Mouse (Mus musculus) MEL (cell line): ENCODE results near the gene Tcte2. TPM values are rescaled to one million over a fixed set of nuclear protein-coding genes. Genes with fewer than 3 reads are reported as not detected.

ENCODE experiments used
- DNase-seq: peaks from one replicate; pipeline ENCODE4 v3.0.0; 2011; ENCODE audit warnings: low read depth, low spot score
- H3K27ac ChIP-seq: 2 replicates; pipeline ENCODE4 v1.5.1; 2012; ENCODE audit warnings: low read depth, mild to moderate bottlenecking, control low read depth, low read length, moderate library complexity; ENCODE audit not compliant: control insufficient read depth
- H3K27me3 ChIP-seq, 2 experiments: fragments of 150-350 bp in 1 of 2; sonication (generic) in 1 of 2; 2 replicates each; pipeline ENCODE4 v1.6.1; 2012; ENCODE audit warnings: low read length in 2 of 2, mild to moderate bottlenecking in 2 of 2, improper control_type of control experiment in 1 of 2, moderate library complexity in 1 of 2; ENCODE audit not compliant: insufficient read depth in 2 of 2, control insufficient read depth in 1 of 2
- H3K36me3 ChIP-seq, 2 experiments: 2 replicates each; pipeline ENCODE4 v1.6.1; 2012 to 2014; ENCODE audit warnings: low read length in 2 of 2, improper control_type of control experiment in 1 of 2, inconsistent platforms in 1 of 2, mild to moderate bottlenecking in 1 of 2; ENCODE audit not compliant: insufficient read depth in 2 of 2, control insufficient read depth in 1 of 2
- H3K4me1 ChIP-seq, 2 experiments: fragments of 150-350 bp in 1 of 2; sonication (generic) in 1 of 2; 2 replicates each; pipeline ENCODE4 v1.6.1; 2012; ENCODE audit warnings: low read length in 2 of 2, improper control_type of control experiment in 1 of 2, mild to moderate bottlenecking in 1 of 2; ENCODE audit not compliant: insufficient read depth in 2 of 2, control insufficient read depth in 1 of 2
- H3K4me3 ChIP-seq, 2 experiments: fragments of 150-350 bp in 1 of 2; sonication (generic) in 1 of 2; 2 replicates each; pipeline ENCODE4 v1.5.1; 2012; ENCODE audit warnings: low read depth in 2 of 2, low read length in 2 of 2, mild to moderate bottlenecking in 2 of 2, moderate library complexity in 2 of 2, control low read depth in 1 of 2, improper control_type of control experiment in 1 of 2; ENCODE audit not compliant: control insufficient read depth in 1 of 2, insufficient read depth in 1 of 2
- H3K79me2 ChIP-seq: 2 replicates; pipeline ENCODE4 v1.6.1; 2012; ENCODE audit warnings: mild to moderate bottlenecking, low read length, moderate library complexity; ENCODE audit not compliant: control insufficient read depth, poor library complexity, insufficient read depth
- H3K9ac ChIP-seq: 2 replicates; pipeline ENCODE4 v1.6.1; 2012; ENCODE audit warnings: low read depth, mild to moderate bottlenecking, control low read depth, low read length, moderate library complexity; ENCODE audit not compliant: control insufficient read depth, poor library complexity, severe bottlenecking
- H3K9me3 ChIP-seq: fragments of 150-350 bp; sonication (generic); replicated peaks from 2 replicates; pipeline ENCODE4 v1.6.1; 2012; ENCODE audit warnings: mild to moderate bottlenecking, low read length, improper control_type of control experiment, moderate library complexity; ENCODE audit not compliant: insufficient read depth
- EP300 ChIP-seq, 2 experiments: IDR thresholded peaks; 2 replicates each; pipeline ENCODE4 v1.6.1; 2011; ENCODE audit warnings: improper control_type of control experiment in 2 of 2, low read length in 2 of 2, low read depth in 1 of 2, mild to moderate bottlenecking in 1 of 2
- GABPA ChIP-seq: IDR thresholded peaks from 2 replicates; pipeline ENCODE4 v1.6.1; 2012; ENCODE audit warnings: low read depth, mild to moderate bottlenecking, inconsistent platforms, low read length, improper control_type of control experiment, moderate library complexity
- GATA1 ChIP-seq: IDR thresholded peaks from 2 replicates; pipeline ENCODE4 v1.6.1; 2011; ENCODE audit warnings: low read depth, low read length, improper control_type of control experiment
- HCFC1 ChIP-seq: IDR thresholded peaks from 2 replicates; pipeline ENCODE4 v1.6.1; 2012; ENCODE audit warnings: low read depth, mild to moderate bottlenecking, inconsistent platforms, low read length, improper control_type of control experiment, moderate library complexity
- KAT2A ChIP-seq: conservative IDR thresholded peaks from 2 replicates; pipeline ENCODE4 v1.6.1; 2012; ENCODE audit warnings: low read depth, low read length, improper control_type of control experiment, inconsistent platforms
- MAX ChIP-seq: IDR thresholded peaks from 2 replicates; pipeline ENCODE4 v1.6.1; 2011; ENCODE audit warnings: low read length, improper control_type of control experiment
- MAZ ChIP-seq: IDR thresholded peaks from 2 replicates; pipeline ENCODE4 v1.6.1; 2012; ENCODE audit warnings: low read depth, mild to moderate bottlenecking, inconsistent platforms, low read length, improper control_type of control experiment
- MYB ChIP-seq: IDR thresholded peaks from 2 replicates; pipeline ENCODE4 v1.6.1; 2011; ENCODE audit warnings: mild to moderate bottlenecking, low read depth, low read length, improper control_type of control experiment
- MYC ChIP-seq: IDR thresholded peaks from 2 replicates; pipeline ENCODE4 v1.6.1; 2011; ENCODE audit warnings: low read depth, mild to moderate bottlenecking, low read length, improper control_type of control experiment, moderate library complexity
- NELFE ChIP-seq: IDR thresholded peaks from 2 replicates; pipeline ENCODE4 v1.6.1; 2011; ENCODE audit warnings: low read depth, low read length, improper control_type of control experiment
- NRF1 ChIP-seq: IDR thresholded peaks from 2 replicates; pipeline ENCODE4 v1.6.1; 2014; ENCODE audit warnings: low read depth, mild to moderate bottlenecking, inconsistent platforms, low read length, improper control_type of control experiment, moderate library complexity; ENCODE audit not compliant: poor library complexity, insufficient read depth, severe bottlenecking
- POLR2A ChIP-seq, 2 experiments: IDR thresholded peaks; 2 replicates each; pipeline ENCODE4 v1.6.1; 2011 to 2012; ENCODE audit warnings: low read length in 2 of 2, mild to moderate bottlenecking in 2 of 2, control low read depth in 1 of 2, improper control_type of control experiment in 1 of 2, low read depth in 1 of 2, moderate library complexity in 1 of 2; ENCODE audit not compliant: control insufficient read depth in 1 of 2, insufficient read depth in 1 of 2, poor library complexity in 1 of 2
- POLR2AphosphoS2 ChIP-seq: IDR thresholded peaks from 2 replicates; pipeline ENCODE4 v1.6.1; 2011; ENCODE audit warnings: low read length, improper control_type of control experiment
- POLR2AphosphoS5 ChIP-seq: IDR thresholded peaks from 2 replicates; pipeline ENCODE4 v1.6.1; 2012; ENCODE audit warnings: low read depth, borderline replicate concordance, mild to moderate bottlenecking, inconsistent platforms, low read length, moderate library complexity, mixed read lengths
- RCOR1 ChIP-seq: IDR thresholded peaks from 2 replicates; pipeline ENCODE4 v1.6.1; 2012; ENCODE audit warnings: low read depth, mild to moderate bottlenecking, inconsistent platforms, low read length, improper control_type of control experiment
- TBP ChIP-seq: IDR thresholded peaks from 2 replicates; pipeline ENCODE4 v1.8.0; 2011; ENCODE audit warnings: low read depth, low read length, improper control_type of control experiment
- UBTF ChIP-seq: IDR thresholded peaks from 2 replicates; pipeline ENCODE4 v1.6.1; 2012; ENCODE audit warnings: low read depth, mild to moderate bottlenecking, inconsistent platforms, low read length, improper control_type of control experiment, moderate library complexity, borderline replicate concordance; ENCODE audit not compliant: insufficient read depth
- USF1 ChIP-seq: IDR thresholded peaks from 2 replicates; pipeline ENCODE4 v1.6.1; 2014; ENCODE audit warnings: low read depth, mild to moderate bottlenecking, inconsistent platforms, low read length, improper control_type of control experiment, moderate library complexity
- USF2 ChIP-seq, 2 experiments: IDR thresholded peaks; 2 replicates each; pipeline ENCODE4 v1.6.1; 2011 to 2012; ENCODE audit warnings: improper control_type of control experiment in 2 of 2, low read length in 2 of 2, borderline replicate concordance in 1 of 2, inconsistent platforms in 1 of 2, low read depth in 1 of 2, mild to moderate bottlenecking in 1 of 2; ENCODE audit not compliant: insufficient read depth in 1 of 2
- polyA plus RNA-seq, 2 experiments: library from polyadenylated mRNA; stranded (reverse) in 1 of 2; unstranded in 1 of 2; fragments of >175 nt in 1 of 2; fragments of >200 nt in 1 of 2; gene quantifications; 2 replicates each; pipeline versions ENCODE4 v1.2.1 to v1.2.4; 2012; ENCODE audit warnings: low replicate concordance in 2 of 2, low read depth in 1 of 2; ENCODE audit not compliant: insufficient read length in 2 of 2, insufficient read depth in 1 of 2, missing spikeins in 1 of 2
- total RNA-seq: library from RNA; depleted of rRNA; stranded (reverse); fragments of 300-350 nt; gene quantifications from 2 replicates; pipeline ENCODE4 v1.2.3, GENCODE M21; 2012

Tcte2 gene
- total and polyA plus RNA-seq, 3 experiments = not detected

DNA sequence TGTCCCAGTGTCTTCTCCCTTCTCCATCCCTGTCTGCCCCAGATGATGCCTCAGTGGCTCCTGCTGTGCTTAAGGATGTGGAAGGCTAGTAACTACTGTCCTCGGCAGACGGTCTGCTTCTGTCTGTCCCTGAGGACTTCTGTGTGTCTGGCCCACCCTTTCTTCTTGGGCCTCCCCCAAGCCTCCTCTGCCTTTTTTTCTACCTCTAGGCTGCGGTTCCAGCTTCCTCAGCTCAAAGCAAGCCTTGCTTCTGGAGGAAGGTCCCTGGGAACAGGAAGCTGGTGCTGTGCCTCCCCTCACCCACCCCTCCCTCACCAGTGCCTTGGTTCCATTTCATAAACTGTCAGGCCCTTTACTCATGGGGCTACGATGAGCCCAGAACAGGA is 29.9 kb downstream of the Tcte2 start:
- no peaks in the 10 kb centered on the region for H3K27me3 ChIP-seq
- DNase-seq = no peak
- no peak for TF ChIP-seq MAX
- TF ChIP-seq MYB = no peak
- no peak for TF ChIP-seq GATA1
- no peak for TF ChIP-seq NRF1
- TF ChIP-seq USF1 = no peak
- TF ChIP-seq TBP = no peak
- no peak for TF ChIP-seq GABPA
- TF ChIP-seq MYC = no peak
- TF ChIP-seq POLR2AphosphoS5 = no peak
- no peak for TF ChIP-seq MAZ
- TF ChIP-seq UBTF = no peak
- no peak for TF ChIP-seq KAT2A
- H3K36me3 ChIP-seq = no peaks in the 10 kb centered on the region
- H3K79me2 ChIP-seq = no peaks in the 10 kb centered on the region
- no peaks in the 10 kb centered on the region for H3K9me3 ChIP-seq
- H3K4me1 ChIP-seq = no peaks in the 10 kb centered on the region
- no peak overlapping the region for H3K4me3 ChIP-seq
- no peak overlapping the region for H3K27ac ChIP-seq
- no peak overlapping the region for H3K9ac ChIP-seq

DNA sequence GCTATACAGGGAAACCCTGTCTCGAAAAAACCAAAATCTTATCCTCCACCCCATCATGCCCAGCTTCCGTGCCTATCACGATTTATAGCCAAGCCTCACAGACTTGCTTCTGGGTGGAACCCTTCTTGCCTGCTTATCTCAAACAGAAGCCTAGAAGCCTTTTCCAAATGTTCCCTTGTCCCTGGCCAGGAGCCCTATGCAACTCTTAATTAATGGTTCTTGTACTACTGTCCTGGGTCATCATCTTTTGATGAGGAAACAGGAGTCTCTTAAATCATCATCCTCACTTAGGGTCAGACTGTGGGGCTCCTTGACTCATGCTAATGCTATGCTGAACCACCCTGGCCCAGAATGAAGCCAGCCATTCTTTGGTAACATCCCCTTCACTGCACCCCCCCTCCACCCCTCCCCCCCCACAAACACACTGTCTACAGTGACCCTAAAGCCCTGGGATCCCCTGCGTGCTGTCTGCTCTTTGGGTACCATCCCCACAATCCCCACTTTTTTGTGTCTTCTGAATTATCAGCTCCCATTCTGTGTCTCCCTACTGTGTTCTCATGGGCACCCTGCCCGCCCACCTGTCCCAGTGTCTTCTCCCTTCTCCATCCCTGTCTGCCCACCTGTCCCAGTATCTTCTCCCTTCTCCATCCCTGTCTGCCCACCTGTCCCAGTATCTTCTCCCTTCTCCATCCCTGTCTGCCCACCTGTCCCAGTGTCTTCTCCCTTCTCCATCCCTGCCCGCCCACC is 30.5 kb downstream of the Tcte2 start:
- no peaks in the 10 kb centered on the region for H3K36me3 ChIP-seq
- H3K9me3 ChIP-seq = no peaks in the 10 kb centered on the region
- no peak overlapping the region for H3K4me3 ChIP-seq
- no peak for TF ChIP-seq EP300 (IDR thresholded peaks at IDR 0.05; ENCODE audit: low read depth in 1 of 2, low read length in 2 of 2)
- TF ChIP-seq USF1 = no peak
- H3K27me3 ChIP-seq = no peaks in the 10 kb centered on the region
- no peaks in the 10 kb centered on the region for H3K79me2 ChIP-seq
- DNase-seq = no peak
- H3K9ac ChIP-seq = no peak overlapping the region
- no peaks in the 10 kb centered on the region for H3K4me1 ChIP-seq
- no peak overlapping the region for H3K27ac ChIP-seq

DNA sequence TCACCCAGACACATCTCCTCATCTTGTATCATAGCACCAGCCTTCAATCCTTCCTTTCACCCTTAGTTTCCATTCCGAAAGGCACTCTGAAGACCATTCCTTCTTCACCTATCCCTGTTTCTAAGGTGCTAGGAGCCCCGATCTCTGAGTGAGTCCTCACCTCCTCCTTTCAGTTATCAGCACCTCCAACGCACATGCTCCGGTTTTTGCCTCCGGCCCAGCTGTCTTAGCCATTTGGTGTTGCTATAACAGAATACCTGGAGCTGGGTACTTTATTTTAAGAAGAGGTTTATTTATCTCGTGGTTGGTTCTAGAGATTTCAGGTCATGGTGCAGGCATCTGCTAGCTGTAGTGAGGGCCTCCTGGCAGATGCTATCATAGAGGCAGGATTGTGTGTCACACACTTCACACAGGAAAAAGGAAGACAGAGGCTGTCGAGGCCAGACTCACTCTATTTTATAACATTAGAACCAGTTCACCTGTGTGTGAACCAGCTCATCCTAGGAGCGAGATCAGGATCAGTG is 34.7 kb downstream of the Tcte2 start:
- H3K4me1 ChIP-seq = no peaks in the 10 kb centered on the region
- H3K79me2 ChIP-seq = no peaks in the 10 kb centered on the region
- TF ChIP-seq MAZ (no peak), POLR2A (IDR thresholded peaks at IDR 0.05; ENCODE audit: control insufficient read depth in 1 of 2, insufficient read depth in 1 of 2, low read depth in 1 of 2, low read length in 2 of 2, poor library complexity in 1 of 2) (no peak), USF2 (IDR thresholded peaks at IDR 0.05; ENCODE audit: borderline replicate concordance in 1 of 2, insufficient read depth in 1 of 2, low read depth in 1 of 2, low read length in 2 of 2) (no peak), USF1 (no peak), MYC (no peak), NELFE (no peak), RCOR1 (no peak), EP300 (IDR thresholded peaks at IDR 0.05; ENCODE audit: low read depth in 1 of 2, low read length in 2 of 2) (no peak), POLR2AphosphoS2 (no peak), HCFC1 (no peak)
- TF ChIP-seq, all 39 proteins: peak for 0
- Histone ChIP-seq H3K9ac (no peak overlapping the region), H3K4me3 (no peak overlapping the region), H3K27me3 (no peaks in the 10 kb centered on the region), H3K36me3 (no peaks in the 10 kb centered on the region), H3K27ac (no peak overlapping the region), H3K9me3 (no peaks in the 10 kb centered on the region)
- DNase-seq = no peak
